Mouse (Mus musculus) megakaryocyte, embryonic 14.5 days (primary cell): ENCODE results near the gene Mak. TPM values are rescaled to one million over a fixed set of nuclear protein-coding genes. Genes with fewer than 3 reads are reported as not detected.

Source experiments
- H3K27me3 ChIP-seq: replicated peaks from 2 replicates; pipeline ENCODE3; 2012; ENCODE audit warnings: inconsistent platforms
- H3K36me3 ChIP-seq: replicated peaks from 2 replicates; pipeline ENCODE3; 2012; ENCODE audit warnings: low read length, inconsistent platforms, mixed read lengths
- H3K4me1 ChIP-seq: 2 replicates; pipeline ENCODE4 v1.6.1; 2012; ENCODE audit warnings: inconsistent platforms
- H3K4me3 ChIP-seq: replicated peaks from 2 replicates; pipeline ENCODE3; 2012; ENCODE audit warnings: moderate library complexity, mild to moderate bottlenecking, inconsistent platforms
- H3K9me3 ChIP-seq: 2 replicates; pipeline ENCODE4 v1.6.1; 2012; ENCODE audit warnings: inconsistent platforms
- FLI1 ChIP-seq: IDR thresholded peaks from 2 replicates; pipeline ENCODE4 v1.6.1; 2012; ENCODE audit warnings: low read length, inconsistent platforms, mixed read lengths
- GATA1 ChIP-seq: IDR thresholded peaks from 3 replicates; pipeline ENCODE4 v1.6.1; 2012; ENCODE audit warnings: mixed read lengths, low read length, inconsistent platforms, borderline replicate concordance
- polyA plus RNA-seq: library from polyadenylated mRNA; stranded (reverse); fragments of >175 nt; gene quantifications from 2 replicates; pipeline ENCODE4 v1.2.3, GENCODE M21; 2012; ENCODE audit warnings: low replicate concordance; ENCODE audit not compliant: insufficient read depth

The Mak gene
- polyA plus RNA-seq, 1 experiment: not detected

GRCm38 (mm10) chr13:41077921-41078320 lies 1.6 kb downstream of the Mak start:
- no peaks in the 10 kb centered on the region for H3K36me3 ChIP-seq
- peaks cover 57% of the 10 kb centered on the region for H3K27me3 ChIP-seq
- no peak for TF ChIP-seq FLI1
- no peak for TF ChIP-seq GATA1
- H3K4me3 ChIP-seq: no peak overlapping the region
- peaks cover 15% of the 10 kb centered on the region for H3K4me1 ChIP-seq
- no peaks in the 10 kb centered on the region for H3K9me3 ChIP-seq

- H3K4me1 ChIP-seq: peaks cover 2% of the 10 kb centered on the region; the same call in 1 of the 2 replicates
- peaks cover 25% of the 10 kb centered on the region for H3K27me3 ChIP-seq
- H3K4me3 ChIP-seq: no peak overlapping the region
- TF ChIP-seq FLI1 (no peak), GATA1 (no peak)
- no peaks in the 10 kb centered on the region for H3K9me3 ChIP-seq
- no peaks in the 10 kb centered on the region for H3K36me3 ChIP-seq
Measured at GRCm38 (mm10) chr13:41073819-41074218, 5.7 kb downstream of the Mak start.

GRCm38 (mm10) chr13:41071617-41072016 lies 7.9 kb downstream of the Mak start:
- no peaks in the 10 kb centered on the region for H3K9me3 ChIP-seq
- H3K27me3 ChIP-seq: peaks cover 5% of the 10 kb centered on the region
- no peaks in the 10 kb centered on the region; the same call in 1 of the 2 replicates for H3K4me1 ChIP-seq
- no peaks in the 10 kb centered on the region for H3K36me3 ChIP-seq
- no peak overlapping the region for H3K4me3 ChIP-seq
- TF ChIP-seq GATA1 (no peak), FLI1 (no peak)

GRCm38 (mm10) chr13:41067618-41068017 lies 11.9 kb downstream of the Mak start:
- no peaks in the 10 kb centered on the region for H3K36me3 ChIP-seq
- H3K27me3 ChIP-seq: no peaks in the 10 kb centered on the region
- TF ChIP-seq GATA1: no peak
- no peak overlapping the region for H3K4me3 ChIP-seq
- no peaks in the 10 kb centered on the region for H3K4me1 ChIP-seq
- no peaks in the 10 kb centered on the region for H3K9me3 ChIP-seq

GRCm38 (mm10) chr13:41051965-41052364 lies 27.5 kb downstream of the Mak start:
- peaks cover 5% of the 10 kb centered on the region for H3K27me3 ChIP-seq
- peaks cover 5% of the 10 kb centered on the region; the same call in 1 of the 2 replicates for H3K4me1 ChIP-seq
- no peak overlapping the region for H3K4me3 ChIP-seq
- TF ChIP-seq GATA1: no peak
- TF ChIP-seq FLI1: no peak
- H3K36me3 ChIP-seq: no peaks in the 10 kb centered on the region
- no peaks in the 10 kb centered on the region for H3K9me3 ChIP-seq

GRCm38 (mm10) chr13:41047280-41047679 lies 32.2 kb downstream of the Mak start:
- TF ChIP-seq GATA1 (no peak), FLI1 (no peak)
- H3K36me3 ChIP-seq: no peaks in the 10 kb centered on the region
- no peak overlapping the region for H3K4me3 ChIP-seq
- H3K4me1 ChIP-seq: peaks cover 5% of the 10 kb centered on the region; the same call in 1 of the 2 replicates
- peaks cover 15% of the 10 kb centered on the region for H3K27me3 ChIP-seq
- no peaks in the 10 kb centered on the region for H3K9me3 ChIP-seq

- peaks cover 23% of the 10 kb centered on the region for H3K27me3 ChIP-seq
- no peaks in the 10 kb centered on the region for H3K4me1 ChIP-seq
- no peaks in the 10 kb centered on the region for H3K36me3 ChIP-seq
- no peak overlapping the region for H3K4me3 ChIP-seq
- no peaks in the 10 kb centered on the region for H3K9me3 ChIP-seq
- no peak for TF ChIP-seq FLI1
Measured at GRCm38 (mm10) chr13:41045901-41046300, 33.6 kb downstream of the Mak start.

GRCm38 (mm10) chr13:41042511-41042910 lies 37.0 kb downstream of the Mak start:
- Histone ChIP-seq H3K27me3 (peaks cover 30% of the 10 kb centered on the region), H3K4me3 (no peak overlapping the region), H3K36me3 (no peaks in the 10 kb centered on the region), H3K4me1 (no peaks in the 10 kb centered on the region), H3K9me3 (no peaks in the 10 kb centered on the region)
- TF ChIP-seq FLI1 (no peak), GATA1 (no peak)

- Histone ChIP-seq H3K4me3 (no peak overlapping the region), H3K36me3 (no peaks in the 10 kb centered on the region), H3K27me3 (peaks cover 15% of the 10 kb centered on the region), H3K9me3 (peaks cover 4% of the 10 kb centered on the region), H3K4me1 (peaks cover 29% of the 10 kb centered on the region)
- TF ChIP-seq GATA1 (no peak), FLI1 (no peak)
Measured at GRCm38 (mm10) chr13:41030098-41030497, 49.4 kb downstream of the Mak start.

- H3K36me3 ChIP-seq: peaks cover 75% of the 10 kb centered on the region
Measured at GRCm38 (mm10) chr13:41022099-41022498, 57.4 kb downstream of the Mak start.

GRCm38 (mm10) chr13:41021607-41022006 lies 57.9 kb downstream of the Mak start:
- Histone ChIP-seq H3K27me3 (no peaks in the 10 kb centered on the region), H3K4me1 (peaks cover 48% of the 10 kb centered on the region), H3K36me3 (peaks cover 78% of the 10 kb centered on the region), H3K9me3 (no peaks in the 10 kb centered on the region), H3K4me3 (no peak overlapping the region)
- TF ChIP-seq GATA1 (no peak), FLI1 (no peak)

More at GRCm38 (mm10) chr13:41022099-41022498, 57.4 kb downstream of the Mak start:
- Histone ChIP-seq H3K27me3 (no peaks in the 10 kb centered on the region), H3K9me3 (no peaks in the 10 kb centered on the region), H3K4me1 (peaks cover 43% of the 10 kb centered on the region), H3K4me3 (no peak overlapping the region)
- no peak for TF ChIP-seq FLI1
- no peak for TF ChIP-seq GATA1
